Mouse (Mus musculus) kidney, adult 9 months (tissue): ENCODE data around the gene Rpl36a.

Experiments used
- DNase-seq: peaks from one replicate; pipeline ENCODE4 v3.0.0; 2022

Gene Rpl36a

GRCm38 (mm10) chrX:134585103-134586002, at the start of gene Rpl36a:
TSS of gene Rpl36a (plus strand) at chrX:134585654.
- DNase-seq, result peak; percentile 93

- DNase-seq, result peak; percentile 1
Observed at GRCm38 (mm10) chrX:134539795-134540194, 45.7 kb upstream of the Rpl36a start.

DNA sequence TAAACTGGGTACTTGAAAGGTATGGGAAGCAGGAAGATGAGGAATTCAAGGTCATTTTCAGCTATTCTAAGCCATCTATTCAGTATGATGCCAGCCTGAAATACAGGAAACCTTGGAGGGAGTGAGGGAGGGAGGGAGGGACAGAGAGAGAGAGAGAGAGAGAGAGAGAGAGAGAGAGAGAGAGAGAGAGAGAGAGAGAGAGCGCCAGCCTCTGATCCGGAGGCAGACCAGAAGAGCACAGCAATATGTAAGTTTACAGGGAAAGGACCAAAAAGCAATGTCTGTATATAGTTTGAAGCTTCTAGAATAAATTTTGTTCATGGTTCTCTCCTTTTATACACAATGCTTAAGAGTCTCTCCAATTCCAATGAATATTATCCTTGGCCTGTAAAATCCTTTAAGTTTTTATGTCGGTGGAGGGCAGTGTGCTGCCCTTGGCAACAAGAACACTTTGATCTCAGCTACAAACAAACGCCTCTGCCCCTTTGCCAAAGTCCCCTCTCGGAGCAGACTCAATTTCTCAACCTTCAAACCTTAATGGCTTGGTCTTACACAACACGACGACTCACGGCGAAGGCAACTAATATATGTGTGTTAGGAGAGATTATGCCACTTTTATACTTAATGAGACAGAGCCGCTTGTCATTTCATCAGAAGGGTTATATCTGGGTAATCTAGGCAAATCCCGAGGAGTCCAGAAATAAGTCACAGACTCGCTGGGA, 44.9 kb upstream of the Rpl36a start:
- peak; percentile 40 for DNase-seq

DNA sequence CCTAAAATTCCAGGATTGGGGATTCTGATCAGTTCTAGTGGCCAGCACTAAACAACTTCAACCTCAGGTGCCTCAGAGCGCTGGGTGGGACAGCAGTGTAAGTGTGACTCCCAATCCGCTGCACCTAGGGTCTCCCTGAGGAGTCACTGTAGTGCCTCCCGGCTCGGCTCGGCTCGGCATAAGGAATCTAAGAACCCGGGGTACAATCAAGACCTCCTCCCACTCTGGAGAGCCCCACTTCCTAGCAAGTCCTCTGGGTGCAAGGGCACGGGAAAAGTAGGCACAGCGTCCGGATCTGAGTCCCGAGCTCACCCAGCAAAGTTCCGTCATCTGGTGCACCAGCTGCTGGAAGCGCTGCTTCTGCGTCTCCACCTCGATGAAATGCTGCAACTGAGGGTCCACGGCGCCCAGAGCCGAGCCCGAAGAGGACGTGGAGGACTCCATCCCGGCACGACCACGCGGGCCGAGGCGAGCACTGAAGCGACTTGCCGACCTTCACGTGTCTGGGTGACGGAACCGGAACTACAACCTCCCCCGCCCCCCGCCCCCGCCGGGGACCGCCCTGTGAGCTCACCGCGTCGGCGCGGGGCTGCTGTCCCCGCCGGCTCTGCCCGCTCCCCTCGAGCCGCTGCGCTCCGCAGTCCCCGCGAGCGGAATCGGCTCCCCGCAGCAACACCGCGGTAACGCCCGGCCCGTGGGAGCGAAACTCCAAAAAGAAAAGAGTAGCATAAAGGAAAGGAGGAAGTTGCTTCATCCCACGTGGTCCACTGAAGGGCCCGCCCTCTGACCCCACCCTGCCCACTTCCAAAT, 44.1 kb upstream of the Rpl36a start, which contains the start of gene Timm8a1:
TSS of gene Timm8a1 (minus strand) at position 721 of the 810 bp plus-strand sequence.
- DNase-seq, result peak; percentile 57

DNA sequence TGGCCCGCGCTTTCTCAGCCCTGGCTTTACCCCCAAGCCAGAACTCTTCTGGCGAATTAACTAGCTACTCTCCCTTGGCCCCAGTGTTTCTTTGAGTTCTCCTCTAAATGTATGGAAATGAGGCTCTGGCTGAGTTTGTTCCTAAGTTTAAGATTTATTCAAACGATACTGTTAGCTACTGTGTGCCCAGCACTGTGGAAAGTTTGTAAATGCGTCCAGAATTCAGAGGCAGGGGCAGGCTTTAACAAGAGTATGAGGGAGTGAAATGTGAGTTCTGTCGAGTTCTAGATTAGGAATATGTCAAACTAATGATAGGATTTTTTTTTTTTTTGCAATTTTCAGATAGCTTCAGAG, 43.5 kb upstream of the Rpl36a start:
- DNase-seq, result no peak

DNA sequence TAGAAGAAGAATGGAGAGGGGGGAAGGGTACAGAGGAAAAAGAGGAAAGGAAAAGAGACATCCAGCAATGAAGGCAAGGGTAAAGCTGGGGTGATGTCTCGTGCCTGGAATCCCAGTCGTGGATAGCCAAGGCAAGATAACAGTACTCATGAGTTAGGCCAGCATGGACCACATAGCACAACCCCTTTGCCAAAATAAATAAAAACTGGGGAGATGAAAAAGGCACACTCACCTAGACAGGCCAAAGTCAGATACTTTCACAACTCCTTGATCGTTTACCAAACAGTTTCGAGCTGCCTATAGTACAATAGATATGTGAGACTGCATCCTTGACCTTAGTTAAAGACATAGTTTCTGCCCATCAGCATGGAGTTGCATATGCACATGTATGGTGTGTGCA, 38.1 kb upstream of the Rpl36a start:
- DNase-seq, result no peak

DNA sequence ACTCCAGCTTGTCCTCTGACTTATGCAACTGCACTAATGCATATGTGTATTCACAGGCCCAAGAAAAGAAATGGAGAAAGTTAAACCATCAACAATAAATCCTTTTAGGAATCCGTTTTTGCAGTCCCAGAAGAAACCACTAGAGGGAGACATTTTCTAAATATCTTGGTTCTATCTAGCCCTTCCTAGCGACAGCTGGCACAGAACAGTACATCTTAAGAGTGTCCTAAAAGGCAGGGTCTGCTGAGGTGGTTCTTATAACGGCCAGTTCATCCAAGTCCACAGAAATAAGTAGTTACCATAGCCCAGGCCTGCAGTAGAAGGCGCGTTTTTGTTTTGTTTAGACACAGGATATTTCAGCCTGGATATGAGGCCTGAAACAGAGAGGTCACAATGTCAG, 34.6 kb upstream of the Rpl36a start:
- DNase-seq, result peak; percentile 47

DNA sequence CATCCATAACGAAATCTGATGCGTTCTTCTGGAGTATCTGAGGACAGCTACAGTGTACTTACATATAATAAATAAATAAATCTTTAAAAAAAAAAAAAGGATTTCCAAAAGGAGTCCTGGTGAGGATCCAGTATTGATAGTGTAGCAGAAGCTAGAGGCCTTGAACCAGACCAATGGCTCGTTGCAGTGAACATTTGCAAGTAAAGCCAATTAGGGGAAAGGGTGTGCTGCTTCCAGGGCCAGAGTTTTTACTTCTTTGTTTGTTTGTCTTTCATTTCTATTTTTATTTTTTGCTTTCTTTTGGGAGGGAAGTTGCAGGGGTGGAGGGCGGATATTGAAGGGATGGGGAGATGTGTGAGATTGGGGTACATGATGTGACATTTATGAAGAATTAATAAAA, 32.1 kb upstream of the Rpl36a start:
- DNase-seq, result no peak

- DNase-seq, result no peak
Observed at GRCm38 (mm10) chrX:134554425-134554824, 31.0 kb upstream of the Rpl36a start.

GRCm38 (mm10) chrX:134564326-134564725, 21.1 kb upstream of the Rpl36a start:
- no peak for DNase-seq

DNA sequence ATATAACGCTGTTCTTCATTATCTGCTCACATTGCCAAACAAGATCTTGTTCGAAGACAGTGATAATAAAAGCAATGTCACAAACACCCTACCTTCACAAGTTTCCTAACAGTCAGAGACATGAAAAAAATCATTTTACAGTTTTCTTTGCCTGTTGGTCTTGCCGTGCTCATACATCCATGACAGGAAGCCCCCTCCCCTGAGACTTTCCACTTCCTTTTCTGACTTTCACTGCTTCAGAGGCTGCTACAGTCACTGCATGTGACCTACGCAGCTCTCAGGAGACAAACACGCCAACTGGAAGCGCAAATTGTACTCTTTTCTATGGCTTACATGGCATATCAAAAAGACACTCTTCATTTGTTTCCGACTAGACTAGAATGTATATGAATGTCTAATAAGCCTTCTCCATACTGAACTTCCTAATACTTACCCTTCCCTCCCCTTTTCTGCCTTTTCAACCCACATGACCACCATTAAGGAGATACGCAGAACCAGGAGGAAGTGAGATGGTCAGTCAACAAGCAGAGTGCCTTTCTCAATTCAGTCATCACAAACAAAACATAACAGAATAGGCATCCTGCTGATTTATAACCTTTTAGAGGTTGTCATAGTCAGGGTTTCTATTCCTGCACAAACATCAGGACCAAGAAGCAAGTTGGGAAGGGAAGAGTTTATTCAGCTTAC, 18.8 kb upstream of the Rpl36a start:
- DNase-seq, result no peak

- DNase-seq, result no peak
Observed at GRCm38 (mm10) chrX:134577896-134578295, 7.6 kb upstream of the Rpl36a start.

DNA sequence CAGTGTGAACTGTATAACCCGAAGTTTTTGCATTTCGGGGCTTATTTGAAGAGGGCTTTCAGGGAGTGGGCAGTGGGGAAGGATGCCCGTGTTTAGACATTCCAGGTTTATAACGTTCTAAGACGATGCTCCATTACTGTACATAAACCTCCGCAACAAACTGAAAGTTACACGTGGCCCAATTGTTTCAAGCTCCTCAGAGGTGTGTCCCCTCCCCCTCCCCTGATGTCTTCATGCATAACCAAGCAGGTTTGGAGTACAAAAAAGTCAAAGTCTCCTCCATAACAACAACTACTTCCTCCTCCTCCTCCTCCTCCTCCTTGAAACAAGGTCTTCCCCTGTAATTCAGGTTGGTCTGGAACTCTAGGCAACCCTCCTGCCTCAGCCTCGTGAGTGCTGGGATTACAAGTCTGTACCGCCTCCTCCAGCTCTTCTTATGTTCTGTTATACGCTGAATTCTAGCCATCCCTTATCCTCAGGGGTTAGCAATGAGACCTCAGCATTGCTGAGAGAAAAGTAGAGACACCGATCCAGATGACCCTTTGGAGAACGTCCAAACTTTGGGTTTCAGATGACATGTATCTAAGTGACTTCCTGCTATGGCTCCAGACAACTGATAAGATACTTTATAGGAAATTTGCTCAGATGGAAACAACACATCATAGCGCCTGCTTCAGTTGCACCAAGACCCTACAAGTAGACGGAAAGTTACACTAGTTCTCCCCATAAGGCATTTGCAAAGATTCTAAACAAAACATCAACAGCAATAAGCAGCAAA, 4.7 kb upstream of the Rpl36a start:
- no peak for DNase-seq

DNA sequence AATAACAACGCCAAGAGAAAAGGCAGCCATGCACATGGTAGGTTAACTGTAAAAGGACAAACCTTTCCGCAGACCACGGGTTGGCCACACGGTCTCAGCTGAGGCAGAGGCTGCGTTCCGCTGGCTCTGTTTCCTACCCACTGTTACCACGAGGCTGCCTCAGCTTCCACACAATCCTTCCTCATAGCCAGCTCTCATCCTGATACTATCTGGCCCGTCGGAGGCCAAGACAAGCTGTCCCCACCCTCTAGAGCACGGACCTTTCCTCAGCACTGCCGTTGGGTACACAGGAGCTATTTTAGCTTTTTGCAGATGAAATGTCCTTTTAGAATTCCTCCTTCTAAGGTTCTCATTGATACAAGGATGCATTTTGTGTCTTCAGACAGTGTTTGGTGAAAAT, 3.2 kb upstream of the Rpl36a start:
- DNase-seq, result no peak

- DNase-seq, result no peak
Observed at GRCm38 (mm10) chrX:134582888-134583669, 2.4 kb upstream of the Rpl36a start, which contains the start of gene Btk. TSS of gene Btk (minus strand) at chrX:134583570.

GRCm38 (mm10) chrX:134586447-134586846, 993 bp downstream of the Rpl36a start:
- no peak for DNase-seq

- no peak for DNase-seq
Observed at GRCm38 (mm10) chrX:134588261-134588660, 2.8 kb downstream of the Rpl36a start.

- no peak for DNase-seq
Observed at GRCm38 (mm10) chrX:134588997-134589396, 3.5 kb downstream of the Rpl36a start.

GRCm38 (mm10) chrX:134589836-134590235, 4.4 kb downstream of the Rpl36a start:
- no peak for DNase-seq

DNA sequence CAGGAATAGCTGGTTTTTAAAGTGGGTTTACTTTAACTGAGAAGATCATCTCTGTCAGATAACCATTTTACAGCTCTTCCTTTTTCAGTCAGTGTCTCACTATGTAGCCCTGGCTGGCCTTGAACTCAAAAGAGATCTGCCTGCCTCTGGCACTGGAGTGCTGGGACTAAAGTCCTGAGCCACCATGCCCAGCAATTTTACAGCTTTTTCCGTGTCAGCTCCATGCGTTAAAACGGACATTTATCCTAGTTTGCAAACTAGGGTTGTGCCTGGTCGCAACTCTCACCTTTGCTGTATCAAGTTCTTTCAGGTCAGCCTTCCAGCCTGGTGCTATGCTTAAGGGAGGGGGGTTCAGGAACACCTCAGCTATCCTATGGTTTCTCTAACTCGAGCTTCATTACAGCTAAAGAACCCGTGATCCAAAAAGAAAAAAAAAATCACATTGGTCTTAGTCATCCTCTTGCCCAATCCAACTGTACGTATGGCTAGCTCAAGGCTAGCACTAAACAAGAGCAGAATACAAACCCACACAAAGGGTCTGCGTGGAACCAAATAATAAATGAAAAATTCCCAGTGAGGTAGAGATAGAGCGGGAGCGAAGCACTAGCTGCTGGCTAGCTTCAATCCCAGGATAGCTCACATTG, 14.6 kb downstream of the Rpl36a start:
- DNase-seq, result no peak
